Mouse (Mus musculus) spleen, postnatal 36 days (tissue): ENCODE measurements around the gene Lfng.
A peak's percentile ranks its signal among the peaks of the same experiment; 100 is the strongest.

ENCODE experiments used
- DNase-seq, 2 experiments: peaks; one replicate each; pipeline ENCODE4 v3.0.0; 2022; ENCODE audit warnings: low spot score in 2 of 2, mixed read lengths in 1 of 2

Gene Lfng

DNA sequence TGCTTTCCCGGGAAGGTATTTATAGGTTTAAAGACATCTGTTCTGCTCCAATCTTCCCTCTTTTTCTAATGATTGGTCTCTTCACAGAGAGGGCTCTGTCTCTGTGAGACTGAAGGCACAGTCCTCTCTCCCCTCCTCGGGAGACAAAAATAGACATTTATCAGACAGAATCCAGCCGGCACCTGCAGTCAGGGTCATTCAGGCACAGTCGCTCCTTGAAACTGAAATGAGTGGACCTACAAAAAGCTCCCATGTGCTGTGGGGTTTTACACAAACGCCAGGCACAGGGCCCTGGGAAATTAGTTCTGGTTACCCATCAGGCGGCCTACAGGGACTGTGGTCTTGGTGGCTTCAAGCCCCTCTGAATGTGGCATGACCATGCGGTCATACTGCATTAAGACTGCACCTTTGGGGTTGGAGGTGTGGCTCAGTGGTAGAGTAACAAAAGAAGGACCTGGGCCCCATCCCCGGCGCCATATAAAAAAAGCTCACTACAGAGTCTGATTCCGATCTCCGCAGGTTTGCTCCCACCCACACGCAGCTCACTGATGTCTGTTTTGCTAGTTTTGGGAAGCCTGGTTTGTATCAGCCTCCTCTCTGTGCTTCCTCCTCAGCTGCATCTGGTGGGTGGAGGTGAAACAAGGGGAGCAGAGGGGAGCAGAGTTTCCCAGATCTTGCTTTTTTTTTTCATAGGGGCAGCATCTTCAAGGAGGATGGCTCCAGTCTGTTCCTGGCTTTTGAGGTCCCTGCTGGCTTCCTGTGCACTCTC lies 54.9 kb downstream of the Lfng start:
- DNase-seq = peak; percentile 30 to 33

- DNase-seq = peak; percentile 74 to 76
These were observed 55.8 kb downstream of the Lfng start for GRCm38 (mm10) chr5:140662741-140663592.

DNA sequence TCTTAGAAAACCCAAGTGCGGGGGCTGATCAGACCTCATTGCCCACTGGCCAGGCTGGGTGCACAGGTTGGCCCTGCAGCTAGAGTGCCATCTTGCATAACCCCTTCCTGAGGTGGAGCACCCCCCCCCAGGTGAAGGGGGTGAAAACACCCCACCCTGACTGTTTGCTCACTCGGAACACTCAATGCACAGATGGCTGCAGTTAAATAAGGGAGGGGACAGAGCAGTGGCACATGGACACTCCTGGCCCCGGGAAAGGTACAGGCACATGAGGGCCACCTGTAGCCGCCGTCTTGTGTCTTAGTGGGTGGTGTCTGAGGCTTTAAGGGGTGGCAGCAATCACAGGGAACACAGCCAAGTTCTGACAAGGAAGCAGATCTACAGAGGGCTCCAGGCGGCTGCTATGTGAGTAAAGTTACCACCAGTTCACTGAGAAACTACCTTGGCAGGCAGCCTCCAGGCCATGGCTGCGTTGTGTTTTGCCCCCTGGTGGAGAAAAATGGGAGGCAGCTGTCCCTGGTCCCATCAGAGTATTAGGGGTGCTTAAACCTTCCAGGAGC lies 56.6 kb downstream of the Lfng start:
- peak; percentile 79 to 82 for DNase-seq
